Mouse (Mus musculus): ENCODE data around the gene Alox5ap. TPM values are rescaled to one million over a fixed set of nuclear protein-coding genes. Genes with fewer than 3 reads are reported as not detected.

Gene Alox5ap
- total RNA-seq, 1 experiment from 2014 or later = 1,084 TPM

DNA sequence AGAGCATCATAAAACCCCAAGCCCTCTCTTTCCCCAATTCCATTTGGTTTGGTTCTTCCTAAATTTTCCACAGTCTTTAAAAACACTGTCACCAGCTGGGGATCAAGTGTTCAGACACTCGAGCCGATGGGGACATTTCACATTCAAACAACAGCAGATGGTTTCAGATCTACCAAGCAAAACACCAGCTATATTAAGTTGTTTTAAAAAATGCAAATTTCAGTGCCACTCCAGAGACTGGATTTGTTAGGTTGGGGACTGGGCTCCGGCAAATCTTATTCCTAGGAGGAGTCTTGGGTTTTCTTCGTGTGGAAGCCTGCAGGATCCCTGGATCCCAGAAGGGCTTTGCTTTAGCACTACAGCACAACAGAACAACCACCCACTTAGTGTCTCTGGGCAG, 28.5 kb downstream of the Alox5ap start:
- no peak for ATAC-seq (ENCODE audit: extremely low read depth, insufficient number of reproducible peaks, low FRiP score, poor library complexity, severe bottlenecking)

DNA sequence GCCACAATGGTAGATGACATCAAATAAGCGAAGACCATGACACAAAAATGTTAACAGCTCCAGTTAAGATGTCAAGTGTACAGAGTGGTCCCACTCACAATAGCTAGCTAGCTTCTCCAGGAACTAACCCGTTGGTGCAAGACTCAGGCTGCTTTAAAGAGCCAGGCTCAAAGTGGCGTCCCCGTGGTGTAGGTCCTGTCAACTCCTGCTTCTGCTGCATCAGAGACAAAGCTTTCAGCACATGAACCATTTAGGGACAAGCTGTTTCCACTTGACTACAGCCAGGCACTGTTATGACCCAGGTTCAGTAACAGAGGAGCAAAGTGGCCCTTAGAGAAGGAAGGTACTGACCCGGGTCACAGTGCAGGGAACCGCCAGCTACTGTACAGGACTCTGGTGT, 32.2 kb downstream of the Alox5ap start:
- ATAC-seq (ENCODE audit: extremely low read depth, insufficient number of reproducible peaks, low FRiP score, poor library complexity, severe bottlenecking) = 0 out of 2 replicates have a peak, but pooled peaks have one; percentile 9

DNA sequence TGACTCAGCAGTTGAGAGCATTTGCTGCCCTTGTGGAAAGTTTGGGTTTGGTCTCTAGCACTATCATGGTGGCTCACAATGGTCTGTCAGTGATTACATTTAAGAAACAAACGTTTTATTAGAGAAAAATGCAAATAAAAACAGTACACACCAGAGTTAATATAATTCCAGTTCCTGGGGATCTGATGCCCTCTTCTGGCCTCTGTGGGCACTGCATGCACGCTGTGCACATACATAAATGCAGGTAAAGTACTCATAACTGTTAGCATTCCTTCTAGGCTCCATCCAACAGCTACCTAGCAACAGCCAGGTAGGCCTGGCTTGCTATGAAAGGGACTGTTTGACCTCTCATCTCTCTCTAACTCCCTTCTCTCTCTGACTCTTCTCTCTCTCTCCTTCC, 32.9 kb downstream of the Alox5ap start:
- ATAC-seq (ENCODE audit: extremely low read depth, insufficient number of reproducible peaks, low FRiP score, poor library complexity, severe bottlenecking) = no peak

DNA sequence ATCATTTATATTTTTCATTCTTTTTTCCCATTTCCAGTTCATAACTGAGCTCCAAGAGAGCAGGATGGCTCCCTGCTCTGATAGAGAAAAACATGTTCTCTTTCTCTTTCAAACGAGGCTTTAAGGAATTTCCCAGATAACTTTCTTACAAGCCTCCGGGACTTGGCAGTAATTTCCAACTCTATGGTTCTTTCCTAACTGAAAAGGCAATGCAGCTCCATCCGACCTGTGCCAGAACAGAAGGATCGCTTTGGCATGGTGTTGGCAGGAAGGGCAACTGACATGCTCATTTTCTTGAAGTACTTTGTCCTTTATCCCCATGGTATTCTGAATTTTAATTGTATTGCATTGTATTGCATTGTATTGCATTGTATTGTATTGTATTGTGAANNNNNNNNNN, 33.7 kb downstream of the Alox5ap start:
- no peak for ATAC-seq (ENCODE audit: extremely low read depth, insufficient number of reproducible peaks, low FRiP score, poor library complexity, severe bottlenecking)

DNA sequence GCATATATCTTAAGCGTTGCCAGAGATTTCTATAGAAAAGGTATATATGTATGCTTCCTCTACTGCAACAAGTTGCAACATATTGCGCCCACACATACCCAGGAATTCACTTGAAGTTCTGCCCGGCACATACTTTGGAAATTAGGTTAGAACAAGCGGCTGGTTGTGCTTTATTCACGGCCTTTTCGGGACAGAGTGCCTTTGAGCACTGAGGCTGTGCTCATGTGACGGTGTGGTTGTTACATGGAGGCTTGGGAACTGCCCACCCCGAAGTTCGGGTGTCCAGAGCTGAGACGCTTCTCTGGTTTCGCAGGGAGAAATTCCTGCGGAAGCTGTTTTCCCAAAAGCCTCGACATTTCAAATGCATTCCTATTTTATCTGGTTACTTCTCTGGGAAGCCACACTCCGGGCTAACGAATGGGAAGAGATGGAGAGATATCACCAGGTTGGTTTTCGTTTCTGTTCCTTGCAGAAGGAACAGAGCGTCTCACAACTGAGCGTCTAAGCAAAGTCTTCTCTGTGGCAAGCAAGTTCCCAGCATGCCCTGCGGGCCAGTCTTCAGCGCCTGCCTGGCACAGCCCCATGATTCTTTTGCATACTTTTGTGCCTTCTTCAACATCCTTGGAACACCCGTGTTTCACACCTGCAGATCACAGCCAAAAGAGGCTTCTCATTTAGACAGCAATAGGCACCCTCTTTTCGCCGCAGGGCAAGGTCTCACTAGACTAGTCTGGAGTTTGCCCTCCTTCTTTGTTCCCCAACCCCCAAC, 48.5 kb downstream of the Alox5ap start:
- no peak for ATAC-seq (ENCODE audit: extremely low read depth, insufficient number of reproducible peaks, low FRiP score, poor library complexity, severe bottlenecking)

DNA sequence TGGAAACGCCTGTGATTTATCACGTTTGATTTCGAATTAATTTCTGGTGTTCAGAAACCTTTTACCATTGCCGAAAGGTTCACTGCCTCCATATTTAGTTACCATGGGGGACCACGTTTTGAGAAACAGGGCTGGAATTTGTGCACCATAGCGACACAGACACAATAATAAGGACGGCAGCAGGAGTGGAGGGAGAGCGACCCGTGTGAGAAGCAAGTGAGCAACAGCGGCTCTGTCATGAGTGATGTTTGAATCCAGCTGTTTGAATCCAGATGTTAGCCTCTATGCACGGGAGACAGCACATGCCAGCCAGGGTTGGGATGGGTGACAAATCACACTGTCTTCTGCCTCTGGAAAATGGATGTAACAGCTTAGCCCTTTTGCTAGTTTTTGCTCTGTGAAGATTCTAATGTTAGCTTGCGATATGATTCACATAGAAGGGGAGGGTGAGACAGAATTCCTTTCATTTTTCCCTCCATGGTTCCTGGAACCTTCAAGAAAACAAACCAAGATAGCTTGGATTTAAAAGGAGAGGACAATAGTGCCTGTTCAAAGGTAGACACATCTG, 50.0 kb downstream of the Alox5ap start:
- no peak for ATAC-seq (ENCODE audit: extremely low read depth, insufficient number of reproducible peaks, low FRiP score, poor library complexity, severe bottlenecking)

DNA sequence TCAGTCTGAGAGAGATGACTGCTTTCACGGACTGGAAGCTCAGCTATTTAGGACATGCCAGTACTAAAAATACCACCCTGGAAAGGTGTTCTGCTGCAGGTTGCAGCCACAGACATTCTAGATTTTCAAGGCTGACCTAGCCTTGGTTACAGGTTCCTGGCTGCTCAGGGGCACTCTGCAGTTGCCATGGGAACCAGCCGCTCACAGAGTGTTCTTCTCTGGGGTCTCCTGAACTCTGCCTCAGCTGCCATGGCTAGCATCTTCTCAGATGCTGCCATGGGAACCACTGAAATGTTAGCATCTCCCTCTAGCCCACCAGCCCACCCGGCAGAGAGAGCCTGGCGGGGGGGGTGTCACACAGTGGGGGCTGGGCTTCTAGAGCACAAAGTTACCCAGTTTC, 52.4 kb downstream of the Alox5ap start:
- no peak for ATAC-seq (ENCODE audit: extremely low read depth, insufficient number of reproducible peaks, low FRiP score, poor library complexity, severe bottlenecking)

DNA sequence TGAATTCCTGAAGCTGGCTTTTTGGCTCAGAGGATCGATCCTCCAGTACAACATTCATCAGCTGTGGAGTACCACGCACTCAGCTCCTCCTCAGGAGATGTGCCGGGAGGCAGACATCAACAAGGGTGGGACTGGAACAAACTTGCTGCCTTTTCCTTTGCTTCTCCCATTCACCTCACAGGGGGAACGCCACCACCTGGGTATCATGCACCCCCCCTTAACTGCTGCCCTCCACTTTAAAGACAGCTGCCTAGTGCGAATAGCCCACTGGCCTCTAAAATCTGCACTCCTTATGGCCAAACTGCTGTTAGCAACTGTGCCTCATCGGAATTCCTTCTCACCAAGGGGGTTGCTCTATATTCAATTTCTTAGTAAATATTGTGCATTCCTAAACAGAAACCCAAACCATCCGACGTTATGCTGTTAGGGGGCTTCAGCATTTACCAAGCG, 55.3 kb downstream of the Alox5ap start:
- no peak for ATAC-seq (ENCODE audit: extremely low read depth, insufficient number of reproducible peaks, low FRiP score, poor library complexity, severe bottlenecking)

DNA sequence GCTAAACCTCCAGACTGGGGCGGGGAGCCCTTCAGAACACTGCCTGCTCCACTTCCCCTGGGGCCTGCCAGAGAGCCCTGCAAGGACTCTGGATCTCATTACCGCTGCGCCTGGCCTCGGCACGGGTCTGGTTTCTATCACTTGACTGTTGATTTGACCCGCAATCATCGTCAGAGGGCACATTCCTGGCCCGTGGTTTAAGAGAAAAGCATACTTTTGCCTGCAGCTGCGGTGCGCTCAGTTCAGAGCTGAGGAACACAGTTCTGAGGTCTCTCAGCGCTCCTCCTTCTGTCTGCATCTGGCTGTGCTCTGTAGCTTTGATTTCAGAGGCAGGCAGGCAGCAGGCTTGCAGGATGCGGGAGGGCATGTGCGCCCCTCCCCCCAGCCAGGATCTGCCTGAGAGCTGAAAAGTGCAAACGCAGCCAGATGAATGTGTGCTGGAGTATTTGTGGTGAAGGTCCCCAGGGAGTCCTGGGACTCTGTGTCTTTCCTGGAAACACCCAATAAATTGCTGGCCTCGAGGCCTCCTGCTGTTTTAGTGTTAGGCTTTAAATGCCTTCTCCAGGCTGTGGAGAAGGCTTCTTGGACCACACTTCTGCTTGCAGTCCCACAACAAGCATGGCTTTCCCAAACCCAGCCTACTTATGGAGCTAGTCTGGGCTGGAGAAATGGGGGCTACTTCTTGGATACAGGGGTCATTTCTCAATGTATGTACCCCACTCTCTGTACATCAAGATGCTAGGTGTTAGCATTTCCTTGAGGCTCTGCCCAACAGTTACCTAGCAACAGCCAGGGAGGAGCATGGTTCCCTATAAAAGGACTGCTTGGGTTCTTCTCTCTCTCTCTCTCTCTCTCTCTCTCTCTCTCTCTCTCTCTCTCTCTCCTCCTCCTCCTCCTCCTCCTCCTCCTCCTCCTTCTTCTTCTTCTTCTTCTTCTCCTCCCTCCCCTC, 56.2 kb downstream of the Alox5ap start:
- ATAC-seq (ENCODE audit: extremely low read depth, insufficient number of reproducible peaks, low FRiP score, poor library complexity, severe bottlenecking) = peak; percentile 18; the same call in 1 of the 2 replicates

DNA sequence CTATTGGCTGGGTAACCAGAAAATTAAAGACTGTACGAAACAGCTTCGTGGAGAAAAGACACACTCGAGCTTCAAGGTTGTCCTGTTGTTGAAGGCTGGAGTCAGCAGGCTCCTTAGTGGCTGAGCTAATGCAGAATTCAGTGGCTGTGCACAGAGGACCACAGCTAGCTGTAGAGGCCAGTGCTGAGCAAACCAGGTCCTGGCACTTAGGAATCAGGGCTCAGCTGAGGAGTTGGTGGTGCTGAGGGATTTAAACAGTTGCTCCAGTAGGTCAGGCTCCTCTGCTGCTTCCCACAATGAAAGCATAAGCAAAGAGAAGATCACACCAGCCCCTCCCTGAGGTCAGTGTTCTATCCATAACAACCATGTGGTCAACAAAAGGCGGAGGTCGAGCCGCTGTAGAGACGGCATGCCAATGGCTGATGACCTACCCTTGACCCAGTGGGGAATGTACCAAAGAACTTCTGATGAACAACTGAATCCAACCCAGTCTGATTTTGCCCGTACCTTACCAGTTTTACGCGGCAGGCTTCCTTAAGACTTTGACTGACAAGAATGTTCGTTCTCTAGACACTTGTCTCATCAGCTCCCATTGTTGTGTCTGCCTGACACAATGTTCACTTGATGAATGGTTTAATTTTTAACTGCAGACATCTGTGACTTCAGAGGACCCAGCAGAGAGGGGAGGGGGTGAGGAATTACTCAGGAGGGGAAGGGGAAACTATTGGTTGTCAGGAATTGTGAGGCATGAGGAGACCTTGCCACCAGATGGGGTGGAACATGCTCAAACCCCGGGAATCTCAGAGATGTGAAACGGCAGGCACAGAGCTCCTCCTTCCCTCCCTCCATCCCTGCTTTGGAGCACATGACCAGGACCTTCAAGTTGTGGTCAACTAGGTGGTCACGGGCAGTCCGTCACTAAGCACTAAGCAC, 57.6 kb downstream of the Alox5ap start:
- no peak for ATAC-seq (ENCODE audit: extremely low read depth, insufficient number of reproducible peaks, low FRiP score, poor library complexity, severe bottlenecking)

DNA sequence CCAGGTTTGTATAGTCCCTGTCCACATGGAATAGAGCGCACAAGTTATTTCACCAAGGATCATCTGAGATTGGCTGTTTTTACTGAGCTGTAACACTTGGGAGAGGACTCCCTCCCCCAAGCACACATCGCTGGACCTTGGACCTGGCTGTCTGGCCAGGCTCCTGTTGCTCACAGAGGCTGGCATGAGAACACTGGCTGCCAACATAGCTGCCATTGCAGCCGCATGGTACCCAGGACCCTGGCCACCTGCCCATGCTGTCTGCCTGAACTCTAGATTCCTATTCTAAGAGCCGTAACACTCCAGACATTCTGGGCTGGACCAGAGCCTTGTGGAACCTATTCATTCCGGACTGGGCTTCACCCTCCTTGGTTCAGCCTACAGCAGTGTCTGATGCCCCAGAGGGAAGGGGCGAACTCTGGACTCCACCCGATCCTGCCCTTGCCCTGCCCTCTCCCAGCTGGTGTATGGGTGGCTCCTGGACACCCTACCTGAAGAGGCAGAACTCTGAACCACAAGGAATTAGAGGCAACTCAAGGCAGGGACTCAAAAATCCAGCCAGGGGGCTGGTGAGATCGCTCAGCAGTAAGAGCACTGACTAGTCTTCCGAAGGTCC, 58.5 kb downstream of the Alox5ap start:
- ATAC-seq (ENCODE audit: extremely low read depth, insufficient number of reproducible peaks, low FRiP score, poor library complexity, severe bottlenecking) = no peak

DNA sequence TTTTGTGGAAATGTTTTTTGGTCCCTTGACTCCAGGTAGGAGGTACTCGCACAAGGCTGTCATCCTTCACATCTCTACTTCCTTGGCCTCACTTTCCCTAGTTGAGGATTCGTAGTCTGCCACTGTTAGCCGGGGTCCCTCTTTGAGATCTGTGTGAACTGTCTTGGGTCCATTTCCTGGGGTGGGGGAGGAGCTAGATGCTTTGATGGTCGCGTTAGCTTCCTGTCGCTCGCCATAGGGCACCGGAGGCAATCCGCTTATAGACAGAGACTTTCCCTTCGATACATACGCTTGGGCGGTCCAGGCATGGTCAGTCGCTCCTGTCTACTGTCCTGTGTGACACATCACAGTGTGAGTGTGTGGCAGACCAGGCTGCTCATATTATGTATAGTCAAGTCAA, 60.2 kb downstream of the Alox5ap start:
- no peak for ATAC-seq (ENCODE audit: extremely low read depth, insufficient number of reproducible peaks, low FRiP score, poor library complexity, severe bottlenecking)

DNA sequence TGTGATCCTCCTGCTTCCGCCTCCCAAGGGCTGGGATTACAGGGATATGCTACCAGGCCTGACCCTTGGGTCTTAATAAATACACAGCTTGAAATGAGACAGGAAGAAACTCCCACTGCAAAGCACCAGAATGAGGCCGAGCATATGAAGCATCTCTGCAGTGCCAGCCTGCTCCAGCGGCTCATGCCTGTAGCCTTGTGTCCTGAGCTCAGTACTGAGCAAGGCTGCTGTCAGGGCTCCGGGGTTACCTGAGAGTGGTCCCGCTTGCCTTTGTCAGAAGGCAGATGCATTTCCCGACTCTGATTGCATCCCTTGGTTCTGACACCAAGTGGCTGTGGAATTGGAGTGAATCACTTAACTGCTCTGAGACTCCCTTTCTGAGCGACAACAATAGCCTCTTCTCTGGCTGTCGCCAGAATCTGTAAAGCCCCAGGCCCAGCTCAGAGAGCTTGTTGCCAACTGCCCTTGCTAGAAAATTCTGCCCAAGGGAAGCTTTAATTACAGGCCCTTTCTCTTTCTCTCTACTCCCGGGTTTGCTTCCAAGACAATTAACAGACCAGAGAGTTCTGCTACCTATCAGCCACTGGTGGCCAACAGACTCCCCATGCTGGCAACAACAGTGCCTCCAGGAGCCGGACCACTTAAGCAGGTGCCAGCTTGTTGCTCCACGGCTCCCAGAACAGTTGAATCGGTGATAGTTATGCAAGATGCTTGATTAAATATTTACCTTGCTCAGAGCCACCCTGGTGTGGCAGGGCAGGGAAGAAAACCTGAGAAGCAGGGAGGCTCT, 64.7 kb downstream of the Alox5ap start:
- no peak for ATAC-seq (ENCODE audit: extremely low read depth, insufficient number of reproducible peaks, low FRiP score, poor library complexity, severe bottlenecking)

DNA sequence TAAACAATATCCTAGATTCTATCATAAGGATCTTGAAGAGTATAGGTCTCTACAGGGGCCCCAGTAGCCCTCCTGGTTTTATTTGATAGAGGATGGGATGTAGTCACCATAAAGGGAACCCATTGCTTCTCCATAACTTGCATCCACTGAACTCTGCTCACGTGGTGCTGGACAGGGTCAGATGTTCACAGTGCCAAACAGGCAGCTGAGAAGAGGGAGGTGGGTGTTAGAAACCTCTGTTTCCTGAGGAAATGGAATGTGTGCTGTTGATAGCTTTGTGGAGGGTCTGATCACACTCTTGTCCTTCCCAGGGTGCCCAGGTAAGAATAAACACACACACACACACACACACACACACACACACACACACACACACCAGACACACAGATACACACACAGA, 66.0 kb downstream of the Alox5ap start:
- ATAC-seq (ENCODE audit: extremely low read depth, insufficient number of reproducible peaks, low FRiP score, poor library complexity, severe bottlenecking) = no peak

DNA sequence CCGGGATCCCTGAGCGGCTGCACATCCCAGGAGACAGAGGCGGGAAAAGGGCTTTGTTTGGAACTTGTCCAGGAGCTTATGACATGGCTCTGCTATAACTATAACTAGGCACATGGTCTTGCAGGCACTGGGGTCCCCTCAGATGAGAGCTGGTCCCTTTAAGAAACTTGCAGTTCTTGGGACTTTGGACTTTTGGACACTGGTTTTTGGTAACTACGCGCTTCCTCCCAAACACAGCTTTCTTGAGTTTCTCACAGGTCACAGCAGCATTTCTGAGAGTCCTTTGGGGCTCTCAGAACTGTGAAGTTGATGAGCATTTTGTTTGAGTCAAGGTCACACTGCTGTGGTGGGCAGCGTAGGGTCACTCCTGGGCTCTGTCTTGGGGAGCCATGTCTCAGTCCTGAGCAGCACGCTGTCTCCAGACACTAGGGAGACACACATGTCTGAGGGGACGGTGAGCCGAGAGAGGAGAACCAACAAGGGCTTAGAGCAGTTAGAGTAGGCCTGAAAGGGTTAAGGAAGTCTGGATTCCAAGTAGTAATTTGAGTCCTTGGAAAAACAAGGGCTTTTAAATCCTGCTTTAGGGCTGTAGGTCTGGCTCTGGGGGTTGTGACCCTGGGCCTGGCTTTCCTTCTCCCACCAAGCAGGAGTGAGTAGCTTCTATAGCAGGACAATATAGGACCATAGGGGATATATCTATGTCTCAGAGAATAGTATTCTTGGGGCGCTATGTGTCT, 67.0 kb downstream of the Alox5ap start:
- no peak for ATAC-seq (ENCODE audit: extremely low read depth, insufficient number of reproducible peaks, low FRiP score, poor library complexity, severe bottlenecking)

DNA sequence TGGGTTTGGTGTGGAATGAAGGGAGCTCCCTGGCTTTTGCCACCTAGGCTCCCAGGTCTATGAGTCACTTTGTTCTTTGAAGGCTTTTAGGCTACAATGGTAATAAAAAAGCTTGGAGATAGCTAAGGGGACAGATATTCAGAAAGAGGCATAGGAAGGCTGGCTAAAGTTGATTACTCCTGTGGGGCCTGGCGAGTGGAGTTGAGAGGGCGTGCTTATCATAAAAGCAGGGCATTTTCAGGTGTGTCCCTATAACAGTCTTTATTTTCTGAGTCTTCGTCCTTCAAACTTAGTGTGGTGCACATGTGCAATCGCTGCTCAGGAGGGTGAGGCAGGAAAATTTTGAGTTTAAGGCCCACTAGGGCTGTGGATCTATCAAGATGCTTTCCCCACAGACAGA, 68.2 kb downstream of the Alox5ap start:
- ATAC-seq (ENCODE audit: extremely low read depth, insufficient number of reproducible peaks, low FRiP score, poor library complexity, severe bottlenecking) = no peak
